Mouse (Mus musculus): ENCODE data around the gene Pifo.

DNA sequence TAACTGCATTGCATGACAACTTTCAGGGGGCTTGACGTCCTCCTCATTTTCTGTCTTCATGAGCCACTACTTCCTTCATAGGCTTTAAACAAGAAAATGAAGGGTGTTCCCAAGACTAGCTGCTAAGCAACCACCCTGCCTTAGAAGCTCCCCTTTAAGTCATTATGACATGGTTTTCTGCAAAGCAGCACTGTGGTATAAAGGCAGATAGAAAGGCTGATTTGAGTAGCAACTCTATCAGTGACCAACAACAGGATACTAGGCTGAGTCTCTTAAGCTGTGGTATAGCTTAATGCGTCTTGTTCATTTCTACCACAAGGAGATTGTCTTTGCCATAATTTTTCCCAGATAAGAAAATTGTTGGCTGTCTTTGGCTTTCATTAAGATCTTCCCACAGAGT lies at the start of gene Pifo:
- TF ChIP-seq CTCF (IDR thresholded peaks at IDR 0.05; ENCODE audit: extremely low read depth, insufficient read depth, low read length): no peak
- no peak for TF ChIP-seq POLR2A (IDR thresholded peaks at IDR 0.05; ENCODE audit: extremely low read depth, insufficient read depth, low read length)

Measured in cortical plate, adult 2 months (tissue).